Mouse (Mus musculus) bone marrow, adult 2 months (tissue): ENCODE measurements around the gene Toporsl.

Experiments used
- CTCF ChIP-seq: fragments of 200-500 bp; IDR thresholded peaks from 2 replicates; pipeline ENCODE4 v1.5.1; 2011; ENCODE audit warnings: low read length, control low read depth; ENCODE audit not compliant: control insufficient read depth, insufficient read depth
- POLR2A ChIP-seq: fragments of 200-500 bp; IDR thresholded peaks from 2 replicates; pipeline ENCODE4 v1.6.1; 2011; ENCODE audit warnings: low read depth, mild to moderate bottlenecking, control low read depth, low read length, borderline replicate concordance; ENCODE audit not compliant: control insufficient read depth

GRCm38 (mm10) chr4:52606923-52607322 is 10.8 kb downstream of the Toporsl start:
- no peak for TF ChIP-seq POLR2A
- no peak for TF ChIP-seq CTCF
